8 mouse cellular contexts compared by ENCODE assay signal in genomic region chr11:86807001-86807477, GRCm38 (mm10). TPM values are rescaled to one million over a fixed set of nuclear protein-coding genes. Genes with fewer than 3 reads are reported as not detected.
A peak's percentile ranks its signal among the peaks of the same experiment; 100 is the strongest.
DNase-seq lines count a peak whose midpoint lies in the region; TF ChIP-seq lines count a peak whose summit lies in the region.

No protein-coding gene starts in this region.

- WGBS in spleen, adult 2 months, result 2% methylated on average over 25 of the region's 25 CpGs
- 4% methylated on average over 25 of the region's 25 CpGs for WGBS in macrophage (ENCODE audit: missing documents)

- TF ChIP-seq POLR2A in spleen, adult 2 months (IDR thresholded peaks at IDR 0.05; ENCODE audit: low read depth, low read length), result no peak

- TF ChIP-seq CTCF in spleen, adult 2 months (IDR thresholded peaks at IDR 0.05; ENCODE audit: extremely low read depth, insufficient read depth, insufficient read length, insufficient replicate concordance), result no peak

- H3K4me3 ChIP-seq in spleen, adult 2 months (ENCODE audit: extremely low read depth, insufficient read depth, insufficient read length), result peak overlapping the region; percentile 78
- H3K4me3 ChIP-seq in macrophage (ENCODE audit: inconsistent target), result peak overlapping the region; percentile 81

- H3K27ac ChIP-seq in spleen, adult 2 months (ENCODE audit: insufficient read depth, low read length), result peak overlapping the region; percentile 71
- no peak overlapping the region for H3K27ac ChIP-seq in macrophage

- peaks cover 12% of the 10 kb centered on the region for H3K36me3 ChIP-seq in spleen, adult 2 months (ENCODE audit: control insufficient read depth, insufficient read depth, low read length)
- no peaks in the 10 kb centered on the region for H3K36me3 ChIP-seq in macrophage (ENCODE audit: inconsistent target)

- peaks cover 3% of the 10 kb centered on the region; the same call in 1 of the 2 replicates for H3K4me1 ChIP-seq in spleen, adult 2 months (ENCODE audit: control insufficient read depth, insufficient read depth, insufficient read length)

- no peaks in the 10 kb centered on the region for H3K27me3 ChIP-seq in spleen, adult 2 months (ENCODE audit: control insufficient read depth, insufficient read depth, low read length)

- H3K79me2 ChIP-seq in macrophage (ENCODE audit: inconsistent target), result no peaks in the 10 kb centered on the region

- peak in 1 of 2 experiments; percentile 38 for DNase-seq in spleen, adult 2 months (ENCODE audit: low read depth in 1 of 2, low spot score in 2 of 2)
- DNase-seq in spleen, adult 12 weeks (ENCODE audit: low spot score), result no peak
- DNase-seq in cerebellum, postnatal 14 days, result peak; percentile 60 to 63
- peak; percentile 60 to 66 for DNase-seq in frontal cortex, postnatal 10 days (ENCODE audit: low spot score in 2 of 2)
- DNase-seq in induced T-regulatory cell, adult 2 months (ENCODE audit: low read depth), result peak; percentile 83
- peak; percentile 36 to 49 for DNase-seq in left cerebral cortex, adult 9 months (ENCODE audit: low spot score in 2 of 2)
- DNase-seq in retina, postnatal 7 days (ENCODE audit: low read depth, low spot score), result peak; percentile 9

RNA-seq across cellular contexts. Expression of gene Dhx40, which starts 0.5 kb away (rescaled TPM):
- polyA plus RNA-seq in spleen, adult 2 months (2012; rRNA removed), result 2.1 and 2.4 TPM in 2 replicates
- 100 to 1,000 TPM in 1 of 26 experiments, 10 to 100 TPM in 24, 1 to 10 TPM in 1; 8.1 to 167 (median 27.5) TPM for total RNA-seq in macrophage (2018; cell fraction: chromatin; rRNA removed)
- total RNA-seq in macrophage (2018; cell fraction: cytosol; rRNA removed), result 10 to 100 TPM in 17 of 26 experiments, 1 to 10 TPM in 9; 8.7 to 14.5 (median 11.3) TPM
- 100 to 1,000 TPM in 1 of 26 experiments, 10 to 100 TPM in 23, 1 to 10 TPM in 2; 9.3 to 112 (median 19.0) TPM for total RNA-seq in macrophage (2018; cell fraction: nucleus; rRNA removed)
- polyA plus RNA-seq in macrophage (2018), result 7.0 to 14.6 TPM (median 11.6 TPM) in 3 replicates

RNA-seq across cellular contexts. Expression of gene Cltc, which starts 49.7 kb away (rescaled TPM):
- 44.9 and 50.4 TPM in 2 replicates for polyA plus RNA-seq in spleen, adult 2 months (2012; rRNA removed)
- 100 to 1,000 TPM; 168 to 617 (median 424) TPM for total RNA-seq in macrophage (2018; cell fraction: chromatin; rRNA removed)
- total RNA-seq in macrophage (2018; cell fraction: cytosol; rRNA removed), result 100 to 1,000 TPM; 257 to 670 (median 437) TPM
- total RNA-seq in macrophage (2018; cell fraction: nucleus; rRNA removed), result 100 to 1,000 TPM; 263 to 585 (median 427) TPM
- polyA plus RNA-seq in macrophage (2018), result 342 to 483 TPM (median 367 TPM) in 3 replicates
